Mouse (Mus musculus): ENCODE results near the gene Clmn.

Clmn gene

DNA sequence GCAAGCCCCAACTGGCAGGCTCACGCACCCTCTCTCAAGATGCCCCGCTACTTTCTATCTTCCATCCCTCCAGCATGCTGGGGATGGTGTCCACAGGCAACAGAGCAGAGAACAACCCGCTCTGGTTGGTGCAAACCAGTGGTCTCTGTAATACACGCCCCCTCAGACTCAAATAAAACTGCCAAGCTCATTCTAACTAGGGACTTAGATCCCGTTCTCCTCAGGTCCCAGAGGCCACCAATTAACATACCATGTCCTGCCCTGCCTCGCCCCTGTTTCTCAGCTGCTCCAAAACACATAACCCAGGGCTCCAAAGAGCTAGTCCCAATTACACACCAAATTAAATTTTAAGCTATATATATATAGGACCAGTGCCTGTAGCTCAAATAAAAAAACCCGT lies 50.6 kb downstream of the Clmn start:
- no peak for DNase-seq (ENCODE audit: low read depth)

GRCm38 (mm10) chr12:104813762-104814161 lies 51.1 kb downstream of the Clmn start:
- DNase-seq (ENCODE audit: low read depth): no peak

- DNase-seq (ENCODE audit: low read depth): no peak
Measured at GRCm38 (mm10) chr12:104812711-104813110, 52.2 kb downstream of the Clmn start.

GRCm38 (mm10) chr12:104810923-104811443 lies 53.9 kb downstream of the Clmn start:
- DNase-seq (ENCODE audit: low read depth): no peak

DNA sequence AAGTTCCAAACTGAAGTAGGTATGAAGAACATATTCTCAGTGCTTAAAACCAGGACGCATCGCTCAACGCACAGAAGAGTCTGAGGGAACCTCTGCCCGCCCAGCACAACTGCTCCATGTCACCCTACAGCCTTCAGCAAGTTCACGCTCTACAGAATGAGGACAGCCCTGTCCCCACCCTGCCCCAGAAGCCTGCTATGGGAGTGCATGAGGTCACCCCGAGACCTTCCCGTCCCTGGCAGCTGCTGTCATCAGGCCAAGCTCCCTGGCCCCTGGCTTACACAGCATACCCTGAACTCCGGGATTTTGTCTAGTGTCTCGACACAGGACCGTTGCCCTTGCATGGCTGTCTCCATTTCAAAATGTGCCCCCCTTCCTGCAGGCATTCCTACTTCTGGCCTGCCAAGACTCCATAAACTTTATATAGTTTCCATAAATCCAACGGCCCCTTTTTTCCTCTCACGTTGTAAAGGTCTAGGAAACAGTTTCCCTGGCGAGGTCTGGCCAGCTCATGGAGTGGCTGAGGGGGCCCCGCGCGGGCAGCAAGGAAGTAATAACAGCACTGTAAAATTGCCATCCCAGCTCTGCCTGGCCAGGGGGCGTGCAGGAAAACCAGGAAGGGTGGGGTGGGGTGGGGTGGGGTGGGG lies 56.3 kb downstream of the Clmn start:
- no peak for DNase-seq (ENCODE audit: low read depth)

DNA sequence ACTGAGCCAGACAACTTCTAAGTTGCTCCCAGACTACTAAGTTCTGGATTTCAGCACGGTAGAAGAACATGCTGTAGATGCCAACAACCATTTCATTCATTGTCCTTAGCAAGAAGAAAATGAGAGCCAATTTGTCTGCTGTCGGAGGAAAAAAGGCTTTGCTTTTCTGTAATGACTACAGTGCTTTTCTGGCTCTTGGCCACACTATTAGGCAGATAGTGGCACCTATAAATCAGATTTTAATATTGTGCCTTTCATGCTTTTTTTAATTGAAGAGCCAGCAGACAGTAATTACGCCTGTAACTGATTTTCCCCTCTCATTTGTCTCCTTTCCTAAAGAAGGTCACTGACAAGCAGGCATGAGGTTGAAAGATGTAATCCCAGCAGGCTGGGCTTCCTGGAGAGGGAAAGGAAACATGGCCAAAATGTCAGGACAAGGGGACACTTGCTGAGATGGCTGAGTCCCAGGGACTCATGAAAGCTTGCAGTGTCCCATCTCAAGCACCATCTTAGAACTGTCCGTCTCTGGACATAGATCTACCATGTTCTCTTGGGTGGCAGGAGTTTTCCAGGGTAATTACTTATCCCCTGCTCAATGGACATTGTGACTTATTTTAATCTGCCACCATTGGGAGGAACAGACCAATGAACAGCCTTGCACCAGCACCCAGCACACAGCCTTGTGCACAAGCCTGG lies 58.0 kb downstream of the Clmn start:
- DNase-seq (ENCODE audit: low read depth): no peak

DNA sequence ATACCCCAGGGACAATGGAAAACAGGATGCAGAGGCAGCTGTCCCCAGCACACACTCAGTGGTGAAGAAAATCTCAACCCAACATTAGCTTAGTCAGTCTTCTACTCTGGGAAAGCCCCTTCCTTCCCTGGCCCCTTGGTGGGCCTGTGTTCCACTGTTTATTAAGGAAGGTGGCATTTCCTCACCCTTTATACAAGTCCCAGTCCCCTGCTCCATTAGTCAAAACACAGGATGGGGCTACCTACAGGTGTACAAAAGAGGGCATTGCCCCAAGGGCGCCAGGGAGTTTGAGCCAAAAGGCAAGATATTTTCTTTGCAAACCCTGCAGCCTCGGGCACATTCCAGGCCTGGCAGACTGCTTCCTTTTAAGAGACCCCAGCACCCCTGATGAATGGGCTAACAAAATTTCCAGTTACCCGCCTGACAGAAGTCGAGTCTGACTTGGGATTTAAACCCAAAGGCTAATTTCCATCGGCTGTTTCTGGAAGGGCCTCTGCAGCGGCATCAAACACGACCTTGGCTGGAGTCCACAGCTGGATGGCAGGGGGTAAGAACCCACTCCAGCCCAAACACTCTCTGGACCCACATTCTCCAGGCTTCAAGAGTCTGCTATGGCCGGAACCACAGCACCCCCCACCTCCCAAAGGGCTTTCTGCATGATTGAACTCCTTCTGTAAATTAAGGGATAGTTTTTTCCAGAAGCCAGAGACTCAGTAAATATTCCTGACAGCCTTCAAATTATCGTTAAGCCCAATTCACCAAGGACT lies 63.2 kb downstream of the Clmn start:
- no peak for DNase-seq (ENCODE audit: low read depth)

DNA sequence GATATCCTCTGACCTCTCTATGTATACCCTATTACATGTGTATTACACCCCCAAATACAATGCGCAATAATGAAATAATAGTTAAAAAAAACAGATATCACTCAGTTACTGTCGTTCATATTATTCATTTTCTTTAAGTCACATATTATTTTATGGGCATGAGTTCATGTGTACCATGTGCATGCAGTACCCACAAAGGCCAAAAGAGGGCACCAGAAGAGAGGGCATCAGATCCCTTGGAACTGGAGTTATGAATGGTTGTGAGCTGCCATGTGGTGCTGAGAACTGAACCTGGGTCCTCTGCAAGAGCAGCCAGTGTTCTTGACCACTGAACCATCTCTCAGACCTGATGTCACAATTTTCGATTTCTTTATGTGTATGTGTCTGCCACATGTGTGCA lies 65.5 kb downstream of the Clmn start:
- no peak for DNase-seq (ENCODE audit: low read depth)

DNA sequence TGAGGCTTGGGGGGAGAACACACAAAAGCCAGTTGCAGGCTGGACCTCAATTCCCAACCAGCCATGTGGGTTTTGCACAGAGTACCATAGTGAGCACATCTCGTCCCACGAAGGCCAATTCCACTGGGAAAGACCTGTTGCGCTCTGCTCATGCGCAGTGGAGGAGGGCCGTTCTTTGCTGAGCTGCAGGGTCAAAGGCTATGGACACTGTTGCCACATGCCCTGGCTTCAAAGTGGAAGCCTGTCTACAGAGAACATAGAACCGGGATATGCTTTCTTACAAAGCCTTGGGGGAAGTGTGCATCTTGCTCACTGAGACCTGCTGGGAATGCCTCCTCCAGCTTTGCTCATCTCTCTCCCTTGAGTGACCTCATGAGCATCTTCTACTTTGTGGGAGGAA lies 67.0 kb downstream of the Clmn start:
- no peak for DNase-seq (ENCODE audit: low read depth)

DNA sequence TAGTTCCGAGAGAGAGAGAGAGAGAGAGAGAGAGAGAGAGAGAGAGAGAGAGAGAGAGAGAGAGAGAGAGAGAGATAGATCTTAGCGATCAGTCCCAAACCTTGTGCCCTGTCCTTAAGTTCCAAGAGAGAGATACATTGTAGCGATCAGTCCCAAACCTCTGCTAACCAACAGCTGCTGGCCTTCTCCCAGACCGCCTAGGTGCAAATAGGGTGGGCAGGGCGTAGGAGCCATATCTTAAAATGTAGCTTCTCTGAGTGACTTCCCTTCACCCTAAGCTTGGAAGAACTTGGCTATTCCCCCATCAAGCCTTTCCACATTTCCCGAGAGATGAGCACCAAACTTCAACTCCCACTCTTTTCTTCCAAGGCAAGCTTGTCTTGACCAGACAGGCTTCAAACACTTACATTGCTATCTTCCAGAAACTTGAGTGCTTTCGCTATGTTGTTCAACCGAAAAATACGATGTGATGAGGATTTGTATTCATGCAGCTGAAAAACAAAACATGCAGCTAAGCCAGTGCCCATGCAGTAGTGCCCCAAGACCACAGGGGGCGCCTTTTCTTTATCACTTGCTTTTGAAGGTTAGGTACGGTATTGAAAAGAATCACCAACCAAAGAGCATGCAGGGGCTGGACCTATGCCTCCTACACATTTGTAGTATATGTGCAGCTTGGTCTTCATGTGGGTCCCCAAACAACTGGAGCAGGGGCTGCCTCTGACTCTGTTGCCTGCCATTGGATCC lies 68.1 kb downstream of the Clmn start:
- DNase-seq (ENCODE audit: low read depth): no peak

GRCm38 (mm10) chr12:104794957-104795356 lies 69.9 kb downstream of the Clmn start:
- no peak for DNase-seq (ENCODE audit: low read depth)

GRCm38 (mm10) chr12:104793486-104793885 lies 71.4 kb downstream of the Clmn start:
- no peak for DNase-seq (ENCODE audit: low read depth)

DNA sequence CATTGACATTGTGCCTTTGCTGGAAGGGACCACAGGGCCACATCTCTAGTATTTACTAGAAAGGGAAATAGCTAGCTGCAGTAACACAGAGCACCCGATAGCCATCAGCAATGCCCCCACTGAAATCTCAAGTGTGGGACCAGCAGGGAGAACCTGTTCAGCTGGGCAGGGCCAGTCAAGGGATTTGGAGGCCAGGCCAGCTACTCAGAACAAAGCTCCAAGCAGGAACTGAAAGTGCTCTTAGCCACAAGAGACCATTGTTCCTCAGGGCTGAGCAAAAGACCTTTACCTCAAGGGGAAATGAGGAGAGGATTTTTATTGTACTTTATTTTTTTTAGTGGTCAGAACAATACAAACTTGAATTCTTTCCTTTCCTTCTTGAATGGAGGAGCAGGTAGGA lies 87.3 kb downstream of the Clmn start:
- no peak for DNase-seq (ENCODE audit: low read depth)

DNA sequence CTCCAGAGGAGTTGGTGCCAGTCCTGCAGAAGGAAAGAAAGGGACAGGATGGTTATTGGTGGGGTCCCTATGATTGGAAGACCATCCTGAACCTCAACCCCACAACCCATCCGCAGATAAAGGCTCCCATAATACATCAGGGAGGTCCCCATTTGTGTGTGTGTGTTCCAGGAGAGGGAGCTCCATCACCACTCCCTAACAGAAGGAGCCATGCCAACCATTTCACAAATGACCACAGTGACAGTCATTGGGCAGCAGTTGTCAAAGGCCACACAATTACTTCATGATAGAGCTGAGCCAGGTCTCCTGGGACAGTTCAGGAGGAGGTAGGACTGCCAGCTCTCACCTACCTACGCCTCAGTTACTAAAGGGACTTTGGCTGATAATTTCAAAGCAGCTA lies 92.9 kb downstream of the Clmn start:
- DNase-seq (ENCODE audit: low read depth): no peak

DNA sequence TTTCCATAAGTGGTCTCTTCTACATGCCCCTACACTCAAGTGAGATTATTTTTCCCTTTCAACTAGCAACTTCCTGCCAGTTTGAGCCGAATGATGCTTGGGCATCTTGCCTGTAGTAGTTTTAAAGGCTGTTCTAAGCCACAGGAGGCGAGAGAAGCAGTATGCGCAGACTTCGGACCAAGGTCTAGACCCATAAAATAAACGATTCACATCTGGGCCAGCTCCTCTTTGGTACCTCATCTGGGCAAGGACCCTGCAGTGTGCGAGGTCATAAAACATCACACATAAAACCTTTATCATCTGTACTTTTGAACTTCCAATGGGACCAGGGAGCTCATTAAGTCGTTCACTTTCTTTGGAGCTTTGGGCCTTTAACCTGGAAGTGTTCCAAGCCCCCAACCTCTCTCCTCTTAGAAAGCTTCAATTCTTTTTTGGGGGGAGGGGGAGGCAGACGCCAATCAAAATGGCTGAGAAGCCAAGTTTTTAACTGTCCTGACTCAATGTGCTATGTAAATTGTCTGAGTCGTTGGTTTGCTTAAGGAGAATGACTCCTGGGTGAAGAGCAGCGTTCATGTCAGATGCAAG lies 95.6 kb downstream of the Clmn start:
- no peak for DNase-seq (ENCODE audit: low read depth)

GRCm38 (mm10) chr12:104767183-104767582 lies 97.7 kb downstream of the Clmn start:
- DNase-seq (ENCODE audit: low read depth): no peak

DNA sequence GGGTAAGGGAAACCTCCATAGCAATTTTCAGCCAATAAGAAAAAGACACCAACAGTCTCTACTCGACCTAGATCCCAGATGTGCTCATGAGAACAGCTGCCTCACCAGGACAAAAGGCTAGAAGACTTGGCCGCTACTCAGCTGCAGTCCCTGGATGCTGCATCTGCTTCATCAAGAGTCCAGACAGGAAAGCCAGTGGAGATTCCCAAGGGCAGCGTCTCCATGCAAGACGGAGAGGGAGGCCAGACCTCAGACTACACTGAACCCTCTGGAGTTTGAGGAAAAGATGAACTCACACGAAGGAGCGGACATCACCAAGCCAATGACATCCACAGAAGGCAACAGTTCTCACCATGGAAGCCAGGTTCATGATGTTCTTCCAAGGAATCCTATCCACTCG lies 99.1 kb downstream of the Clmn start:
- no peak for DNase-seq (ENCODE audit: low read depth)

GRCm38 (mm10) chr12:104765116-104765515 lies 99.8 kb downstream of the Clmn start:
- DNase-seq (ENCODE audit: low read depth): no peak

DNA sequence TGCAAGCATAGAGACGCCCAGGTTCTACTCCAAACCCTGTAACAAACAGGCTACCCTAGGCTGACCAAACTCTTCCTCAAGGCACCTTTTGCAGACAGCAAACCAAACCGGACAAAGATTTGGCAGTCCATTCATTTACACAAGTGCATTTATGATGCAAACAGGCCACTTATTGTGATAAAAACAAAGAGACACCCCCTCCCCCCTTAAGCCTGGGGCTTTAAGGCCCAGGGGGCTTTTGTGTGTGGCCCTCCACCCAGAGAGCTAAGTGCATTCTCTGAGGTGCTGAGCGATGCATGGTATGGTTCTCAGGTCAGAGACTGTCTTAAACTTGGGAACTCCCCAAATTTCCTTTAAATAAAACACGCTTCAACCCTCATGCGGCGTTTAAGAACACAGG lies 101.0 kb downstream of the Clmn start:
- no peak for DNase-seq (ENCODE audit: low read depth)

- no peak for DNase-seq (ENCODE audit: low read depth)
Measured at GRCm38 (mm10) chr12:104761411-104761810, 103.5 kb downstream of the Clmn start.

DNA sequence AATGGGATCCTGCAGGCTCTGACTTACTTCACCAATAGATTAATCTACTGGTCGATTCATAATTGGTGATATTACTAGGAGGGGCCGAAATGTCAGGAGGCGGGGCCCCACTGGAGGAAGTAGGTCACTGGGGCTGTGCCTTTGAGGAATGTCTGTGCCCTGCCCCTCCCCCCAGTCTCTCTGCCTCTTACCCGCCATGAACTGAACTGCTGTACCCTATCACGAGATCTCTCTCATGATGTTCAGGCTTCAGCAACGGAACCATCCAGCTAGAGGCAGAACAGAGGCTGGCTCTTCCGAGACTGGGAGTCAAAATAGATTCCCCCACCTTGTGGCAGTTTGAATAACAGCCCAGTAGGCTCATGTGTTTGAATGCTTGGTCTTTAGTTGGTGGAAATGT lies 106.8 kb downstream of the Clmn start:
- no peak for DNase-seq (ENCODE audit: low read depth)

DNA sequence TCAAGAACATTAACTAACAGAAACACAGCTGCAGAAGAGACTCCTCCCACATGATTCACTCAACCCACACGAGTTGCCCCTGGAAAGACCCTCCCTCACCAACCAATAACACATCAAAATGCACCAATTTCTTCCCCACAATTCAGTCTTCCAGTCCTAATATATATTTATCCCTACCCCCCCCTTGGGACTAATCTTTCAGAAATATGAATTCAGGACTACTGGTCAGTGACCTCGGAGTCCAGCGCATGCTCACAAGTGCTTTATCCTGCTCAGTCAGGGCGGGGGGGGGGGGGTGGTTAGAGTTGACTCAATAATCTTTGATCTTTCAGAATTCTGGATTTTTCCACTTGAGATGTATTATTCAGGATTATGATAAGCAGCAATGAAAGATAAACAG lies 111.2 kb downstream of the Clmn start:
- no peak for DNase-seq (ENCODE audit: low read depth)
